Mouse (Mus musculus) limb, embryonic 15.5 days (tissue): ENCODE measurements around the gene Fmnl2. TPM values are rescaled to one million over a fixed set of nuclear protein-coding genes. Genes with fewer than 3 reads are reported as not detected.
A peak's percentile ranks its signal among the peaks of the same experiment; 100 is the strongest.

Experiments used
- ATAC-seq: fragments of 200-750 bp; cut with Nextera tagmentation; 2 replicates; pipeline ENCODE4 v1.8.0; 2017; ENCODE audit warnings: low read depth, moderate TSS enrichment; ENCODE audit not compliant: insufficient number of reproducible peaks, low FRiP score, low TSS enrichment
- H3K27ac ChIP-seq: fragments of 300-500 bp; sonication (generic); 2 replicates; pipeline ENCODE4 v1.5.1; 2015; ENCODE audit warnings: moderate library complexity, mild to moderate bottlenecking, inconsistent platforms
- H3K27me3 ChIP-seq: fragments of 300-500 bp; sonication (generic); 2 replicates; pipeline ENCODE4 v1.6.1; 2015; ENCODE audit warnings: inconsistent platforms
- H3K36me3 ChIP-seq: fragments of 300-500 bp; sonication (generic); 2 replicates; pipeline ENCODE4 v1.6.1; 2015; ENCODE audit warnings: inconsistent platforms
- H3K4me1 ChIP-seq: fragments of 300-500 bp; sonication (generic); 2 replicates; pipeline ENCODE4 v1.6.1; 2015; ENCODE audit warnings: inconsistent platforms
- H3K4me2 ChIP-seq: fragments of 300-500 bp; sonication (generic); 2 replicates; pipeline ENCODE4 v1.6.1; 2015; ENCODE audit warnings: mild to moderate bottlenecking, inconsistent platforms
- H3K4me3 ChIP-seq: fragments of 300-500 bp; sonication (generic); 2 replicates; pipeline ENCODE4 v1.5.1; 2015; ENCODE audit warnings: mild to moderate bottlenecking, inconsistent platforms
- H3K9ac ChIP-seq: fragments of 300-500 bp; sonication (generic); 2 replicates; pipeline ENCODE4 v1.6.1; 2015; ENCODE audit warnings: inconsistent platforms
- H3K9me3 ChIP-seq: fragments of 300-500 bp; sonication (generic); 2 replicates; pipeline ENCODE4 v1.6.1; 2016; ENCODE audit warnings: inconsistent platforms
- WGBS: fragments of 180-500 bp; shearing (Covaris S2); methylation state at CpG from one replicate; pipeline ENCODE4 v1.1.7; 2015; 5-methylcytosine and 5-hydroxymethylcytosine counted together
- polyA plus RNA-seq: library from polyadenylated mRNA; unstranded; fragments of >200 nt; fragmentation: Nextera tagmentation; extraction: Ambion mirVana; gene quantifications from 2 replicates; pipeline ENCODE4 v1.2.1, GENCODE M21; 2015

Gene Fmnl2
- polyA plus RNA-seq, 1 experiment from 2014 or later, result 9.4 TPM

DNA sequence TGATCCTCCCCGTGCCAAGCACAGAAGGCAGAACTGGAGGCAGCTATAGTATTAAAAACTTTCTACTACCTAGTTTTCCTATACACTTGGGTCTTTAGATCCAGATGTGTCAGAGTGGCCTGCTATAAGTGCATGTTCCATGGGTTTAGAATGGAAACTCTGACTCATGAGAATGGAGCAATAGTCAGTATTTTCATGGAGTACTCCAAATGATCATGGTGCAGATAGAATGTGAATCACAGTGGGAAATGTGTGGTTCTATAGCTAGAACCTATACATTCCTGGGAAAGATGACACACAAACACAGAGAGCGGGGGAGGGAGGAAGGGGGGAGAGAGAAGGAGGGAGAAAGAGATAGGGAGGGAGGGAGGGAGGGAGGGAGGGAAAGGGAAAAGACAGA is 13.8 kb upstream of the Fmnl2 start:
- 63% methylated on average over 2 of the region's 2 CpGs for WGBS
- no peak for ATAC-seq
- Histone ChIP-seq H3K4me1 (no peaks in the 10 kb centered on the region), H3K4me2 (no peak overlapping the region), H3K9me3 (no peaks in the 10 kb centered on the region), H3K27me3 (no peaks in the 10 kb centered on the region), H3K4me3 (no peak overlapping the region), H3K27ac (no peak overlapping the region), H3K9ac (no peak overlapping the region), H3K36me3 (no peaks in the 10 kb centered on the region)

- no peaks in the 10 kb centered on the region for H3K4me1 ChIP-seq
- no peak for ATAC-seq
- H3K27me3 ChIP-seq, result no peaks in the 10 kb centered on the region
- no peaks in the 10 kb centered on the region for H3K36me3 ChIP-seq
- H3K27ac ChIP-seq, result no peak overlapping the region
- no peaks in the 10 kb centered on the region for H3K9me3 ChIP-seq
- WGBS, result 62% methylated on average over 14 of the region's 14 CpGs
- H3K4me3 ChIP-seq, result no peak overlapping the region
- H3K9ac ChIP-seq, result no peak overlapping the region
- no peak overlapping the region for H3K4me2 ChIP-seq
Observed at GRCm38 (mm10) chr2:52844936-52845752, 12.5 kb upstream of the Fmnl2 start.

DNA sequence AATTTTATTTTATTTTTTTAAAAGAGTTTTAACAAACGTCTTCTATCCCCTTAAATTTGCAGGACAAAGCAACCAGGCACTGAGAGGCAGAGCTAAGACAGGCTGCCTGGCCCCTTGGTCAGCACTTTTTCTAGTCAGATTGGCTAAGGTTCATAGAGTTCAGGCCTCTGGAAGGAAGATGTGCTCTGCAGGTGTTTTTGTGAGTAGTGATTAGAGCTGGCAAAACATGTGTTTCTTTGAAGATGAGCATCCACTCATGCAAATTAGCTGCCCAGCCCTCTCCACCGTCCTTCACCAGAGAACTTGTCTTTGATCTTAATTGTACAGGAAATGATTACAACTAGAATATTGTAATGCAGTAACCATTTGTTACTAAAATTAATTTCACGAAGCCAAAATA is 11.2 kb upstream of the Fmnl2 start:
- Histone ChIP-seq H3K4me3 (no peak overlapping the region), H3K9ac (no peak overlapping the region), H3K4me1 (no peaks in the 10 kb centered on the region), H3K4me2 (no peak overlapping the region), H3K36me3 (no peaks in the 10 kb centered on the region), H3K27me3 (no peaks in the 10 kb centered on the region), H3K9me3 (no peaks in the 10 kb centered on the region), H3K27ac (no peak overlapping the region)
- ATAC-seq, result no peak
- 51% methylated on average over 3 of the region's 3 CpGs for WGBS

DNA sequence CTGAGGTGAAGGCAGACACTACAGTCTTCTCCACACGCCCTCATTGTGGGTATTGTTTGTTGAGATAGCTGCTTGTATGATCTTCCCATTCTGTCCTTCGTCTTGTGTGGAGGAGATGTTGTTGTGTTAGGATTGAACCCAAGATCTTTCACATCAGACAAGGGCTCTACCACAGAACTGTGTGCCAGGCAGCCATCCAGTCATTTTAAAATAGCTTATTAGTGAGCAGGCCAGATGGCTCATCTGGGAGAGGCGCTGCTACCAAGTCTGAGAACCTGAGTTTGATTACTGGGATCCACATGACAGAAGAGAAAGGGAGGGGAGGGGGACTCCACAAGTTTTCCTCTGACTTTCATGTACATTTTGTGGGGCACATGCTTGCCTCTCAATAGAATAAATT is 8.6 kb upstream of the Fmnl2 start:
- Histone ChIP-seq H3K4me3 (no peak overlapping the region), H3K9ac (no peak overlapping the region), H3K27me3 (no peaks in the 10 kb centered on the region), H3K36me3 (no peaks in the 10 kb centered on the region), H3K27ac (no peak overlapping the region), H3K9me3 (no peaks in the 10 kb centered on the region), H3K4me1 (no peaks in the 10 kb centered on the region), H3K4me2 (no peak overlapping the region)
- 69% methylated on average over 3 of the region's 3 CpGs for WGBS
- ATAC-seq, result no peak

DNA sequence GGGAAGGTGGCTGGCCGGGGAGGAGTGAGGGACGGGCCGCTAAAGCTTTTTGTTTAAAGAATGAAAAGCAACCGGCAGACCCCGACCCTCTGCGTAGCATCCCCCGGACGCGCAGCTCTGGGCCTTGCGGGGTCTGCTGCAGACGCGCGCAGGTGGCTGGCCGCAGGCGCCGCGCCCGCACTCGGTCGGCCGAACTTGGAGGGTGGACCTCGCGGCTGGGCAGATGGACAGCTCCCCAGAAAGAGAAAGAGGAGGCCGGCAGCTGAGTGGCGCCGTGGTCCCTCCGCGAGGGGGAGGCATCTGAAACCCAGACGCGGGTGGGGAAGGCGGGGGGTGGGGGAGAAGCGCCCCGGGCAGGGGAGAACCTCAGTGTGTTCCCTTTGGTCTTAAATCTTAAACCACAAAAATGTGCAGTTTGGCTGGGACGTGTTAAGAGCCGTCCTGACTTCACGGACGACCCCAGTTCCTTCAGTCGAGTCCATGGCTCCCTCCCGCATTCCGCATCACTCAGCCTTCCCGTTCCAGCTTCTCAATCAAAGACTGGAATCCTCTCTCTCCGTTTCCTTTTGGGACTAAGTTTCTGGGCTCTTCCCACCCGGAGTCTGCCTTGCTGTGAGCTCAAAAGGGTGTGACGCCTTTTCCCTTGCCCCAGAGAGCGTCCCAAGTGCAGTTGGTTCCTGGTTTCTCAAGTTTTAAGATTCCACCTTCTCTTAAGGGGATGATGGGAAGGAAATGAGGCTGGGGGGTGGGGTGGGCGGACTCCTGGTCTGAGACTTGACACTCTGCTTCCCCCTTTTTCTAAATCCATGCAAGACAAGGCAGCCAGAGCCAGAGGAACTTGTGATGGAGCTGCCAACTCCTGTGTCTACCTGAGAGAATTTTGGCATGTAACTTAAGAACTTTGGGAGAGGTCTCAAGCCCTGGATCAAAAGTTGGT is 1.1 kb downstream of the Fmnl2 start:
- Histone ChIP-seq H3K27ac (peak overlapping the region; percentile 91), H3K9ac (peak overlapping the region; percentile 76)
- under 1% methylated on average over 46 of the region's 46 CpGs for WGBS

DNA sequence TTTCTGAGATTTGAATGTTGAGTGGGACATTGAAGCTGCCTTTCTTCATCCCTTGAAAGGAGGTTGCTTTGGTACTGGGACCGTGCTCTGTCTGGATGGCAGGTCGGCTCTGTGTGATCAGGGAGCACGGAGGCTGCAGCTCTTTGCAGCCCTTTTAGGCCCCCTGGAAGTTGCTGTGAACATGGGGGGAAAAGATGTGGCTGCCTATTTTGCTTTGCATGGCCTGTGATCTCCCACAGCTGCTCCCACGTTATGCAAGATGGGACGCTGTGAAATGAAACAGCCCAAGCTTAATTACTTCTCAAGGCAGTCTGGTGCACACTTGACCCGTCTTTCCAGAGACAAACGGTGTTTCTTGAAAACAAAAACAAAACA is 1.8 kb downstream of the Fmnl2 start:
- H3K4me3 ChIP-seq, result peak overlapping the region; percentile 86
- no peaks in the 10 kb centered on the region for H3K27me3 ChIP-seq
- H3K27ac ChIP-seq, result peak overlapping the region; percentile 91
- no peak overlapping the region for H3K9ac ChIP-seq
- H3K4me2 ChIP-seq, result peak overlapping the region; percentile 69
- 6% methylated on average over 7 of the region's 7 CpGs for WGBS
- peaks cover 33% of the 10 kb centered on the region for H3K4me1 ChIP-seq
- H3K9me3 ChIP-seq, result no peaks in the 10 kb centered on the region
- no peak for ATAC-seq
- H3K36me3 ChIP-seq, result no peaks in the 10 kb centered on the region

More for the DNA sequence above, 1.1 kb downstream of the Fmnl2 start:
- no peaks in the 10 kb centered on the region for H3K9me3 ChIP-seq
- peak overlapping the region; percentile 86 for H3K4me3 ChIP-seq
- H3K4me1 ChIP-seq, result peaks cover 33% of the 10 kb centered on the region
- H3K27me3 ChIP-seq, result no peaks in the 10 kb centered on the region
- ATAC-seq, result 0 out of 2 replicates have a peak, but pooled peaks have one; percentile 17
- peak overlapping the region; percentile 69 for H3K4me2 ChIP-seq
- H3K36me3 ChIP-seq, result no peaks in the 10 kb centered on the region

- Histone ChIP-seq H3K36me3 (no peaks in the 10 kb centered on the region), H3K4me3 (peak overlapping the region; percentile 86), H3K9me3 (no peaks in the 10 kb centered on the region), H3K4me1 (peaks cover 33% of the 10 kb centered on the region), H3K27ac (peak overlapping the region; percentile 22; the same call in 1 of the 2 replicates), H3K4me2 (peak overlapping the region; percentile 69), H3K27me3 (no peaks in the 10 kb centered on the region), H3K9ac (no peak overlapping the region)
- WGBS, result 16% methylated on average over 8 of the region's 8 CpGs
- no peak for ATAC-seq
Observed at GRCm38 (mm10) chr2:52860111-52860775, 2.6 kb downstream of the Fmnl2 start.

- no peak overlapping the region for H3K4me2 ChIP-seq
- 84% methylated on average over 9 of the region's 9 CpGs for WGBS
- no peaks in the 10 kb centered on the region for H3K27me3 ChIP-seq
- no peaks in the 10 kb centered on the region for H3K9me3 ChIP-seq
- H3K27ac ChIP-seq, result no peak overlapping the region
- H3K36me3 ChIP-seq, result 0 out of 2 replicates have a peak, but pooled peaks cover 6% of the 10 kb centered on the region
- no peak overlapping the region for H3K4me3 ChIP-seq
- ATAC-seq, result no peak
- peaks cover 32% of the 10 kb centered on the region for H3K4me1 ChIP-seq
- no peak overlapping the region for H3K9ac ChIP-seq
Observed at GRCm38 (mm10) chr2:52862046-52862759, 4.5 kb downstream of the Fmnl2 start.

- WGBS, result 63% methylated on average over 4 of the region's 4 CpGs
- Histone ChIP-seq H3K27me3 (no peaks in the 10 kb centered on the region), H3K9me3 (no peaks in the 10 kb centered on the region), H3K36me3 (peaks cover 12% of the 10 kb centered on the region), H3K4me2 (no peak overlapping the region), H3K27ac (no peak overlapping the region), H3K4me3 (no peak overlapping the region), H3K9ac (no peak overlapping the region), H3K4me1 (peaks cover 33% of the 10 kb centered on the region)
- no peak for ATAC-seq
Observed at GRCm38 (mm10) chr2:52862760-52863124, 5.1 kb downstream of the Fmnl2 start.

DNA sequence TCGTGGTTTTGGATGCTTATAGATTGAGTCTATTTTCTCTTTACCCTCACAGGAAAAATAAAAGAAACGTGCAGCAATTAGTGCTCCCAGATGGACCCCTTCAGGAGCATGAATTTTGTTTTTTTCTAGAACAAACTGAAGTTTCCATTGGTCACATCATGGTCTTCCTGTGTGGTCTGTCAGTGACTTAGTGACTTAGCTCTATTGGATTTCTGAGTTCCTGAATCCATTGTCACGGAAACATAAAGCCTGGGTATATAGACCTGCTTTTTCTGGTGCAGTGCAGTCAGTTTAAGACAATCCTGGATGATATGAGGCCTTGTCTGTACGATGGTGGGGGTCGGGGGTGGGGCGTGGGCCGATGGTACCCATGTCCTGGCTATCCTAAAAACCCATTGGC is 7.0 kb downstream of the Fmnl2 start:
- Histone ChIP-seq H3K4me3 (no peak overlapping the region), H3K4me1 (peaks cover 30% of the 10 kb centered on the region), H3K9me3 (no peaks in the 10 kb centered on the region), H3K4me2 (no peak overlapping the region), H3K9ac (no peak overlapping the region), H3K36me3 (peaks cover 17% of the 10 kb centered on the region), H3K27me3 (no peaks in the 10 kb centered on the region), H3K27ac (no peak overlapping the region)
- 84% methylated on average over 7 of the region's 7 CpGs for WGBS
- no peak for ATAC-seq

GRCm38 (mm10) chr2:52866151-52866550 is 8.5 kb downstream of the Fmnl2 start:
- Histone ChIP-seq H3K4me2 (no peak overlapping the region), H3K9ac (no peak overlapping the region), H3K4me3 (no peak overlapping the region), H3K36me3 (peaks cover 17% of the 10 kb centered on the region), H3K27me3 (no peaks in the 10 kb centered on the region), H3K9me3 (no peaks in the 10 kb centered on the region), H3K4me1 (peaks cover 20% of the 10 kb centered on the region), H3K27ac (no peak overlapping the region)
- no peak for ATAC-seq
- WGBS, result 71% methylated on average over 3 of the region's 3 CpGs
